Mouse (Mus musculus) thymus, postnatal 4 days (tissue): ENCODE results near the gene Ptpn14.
A peak's percentile ranks its signal among the peaks of the same experiment; 100 is the strongest.

Experiments used
- DNase-seq: peaks from one replicate; pipeline ENCODE4 v3.0.0; 2021

Gene Ptpn14

GRCm38 (mm10) chr1:189718600-189718999 is 9.5 kb upstream of the Ptpn14 start:
- DNase-seq: no peak

DNA sequence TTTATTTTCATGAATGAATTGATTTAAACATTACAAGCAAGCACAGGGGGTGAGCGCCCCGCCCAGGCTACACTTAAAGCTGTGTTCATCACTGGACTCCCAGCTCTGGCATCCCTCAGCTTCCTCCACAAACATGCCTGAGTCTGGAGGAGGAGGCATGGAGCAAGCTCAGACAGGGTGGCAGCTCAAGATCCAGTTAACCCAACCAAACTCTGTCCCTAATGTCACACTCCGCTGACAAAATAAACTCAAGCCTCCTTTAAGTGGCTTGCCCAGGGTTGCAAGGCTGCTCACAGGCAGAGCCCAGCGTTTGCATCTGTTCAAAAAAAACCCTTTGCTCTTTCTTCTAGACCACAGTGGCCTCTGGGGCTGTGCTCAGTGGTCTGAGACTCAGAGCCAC is 1.9 kb upstream of the Ptpn14 start:
- DNase-seq: no peak

- DNase-seq: peak; percentile 51
These were observed 653 bp upstream of the Ptpn14 start for GRCm38 (mm10) chr1:189727346-189727883.

GRCm38 (mm10) chr1:189728784-189729115 is 682 bp downstream of the Ptpn14 start:
- DNase-seq: no peak

- peak; percentile 56 for DNase-seq
These were observed 1.2 kb downstream of the Ptpn14 start for GRCm38 (mm10) chr1:189729141-189729815.

DNA sequence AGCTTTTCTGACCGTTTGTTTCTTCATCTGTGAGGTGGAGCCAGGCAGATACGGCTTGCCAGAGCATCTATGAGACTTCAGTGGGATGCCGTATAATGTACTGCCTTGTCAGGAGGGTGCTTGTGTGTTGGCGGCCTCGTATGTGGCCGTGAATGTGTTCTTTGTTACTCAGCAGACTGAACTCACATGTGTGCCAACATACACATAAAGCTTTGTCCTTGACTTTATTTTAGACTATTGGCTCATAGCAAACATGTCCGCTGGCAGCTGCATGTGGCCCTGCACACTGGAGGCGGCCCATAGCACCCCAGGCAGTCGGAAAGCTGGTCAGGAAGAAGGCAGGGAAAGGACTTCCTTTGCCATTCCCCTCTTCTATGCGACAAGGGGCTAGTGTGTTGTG is 3.6 kb downstream of the Ptpn14 start:
- DNase-seq: no peak

GRCm38 (mm10) chr1:189732156-189732555 is 4.1 kb downstream of the Ptpn14 start:
- no peak for DNase-seq

DNA sequence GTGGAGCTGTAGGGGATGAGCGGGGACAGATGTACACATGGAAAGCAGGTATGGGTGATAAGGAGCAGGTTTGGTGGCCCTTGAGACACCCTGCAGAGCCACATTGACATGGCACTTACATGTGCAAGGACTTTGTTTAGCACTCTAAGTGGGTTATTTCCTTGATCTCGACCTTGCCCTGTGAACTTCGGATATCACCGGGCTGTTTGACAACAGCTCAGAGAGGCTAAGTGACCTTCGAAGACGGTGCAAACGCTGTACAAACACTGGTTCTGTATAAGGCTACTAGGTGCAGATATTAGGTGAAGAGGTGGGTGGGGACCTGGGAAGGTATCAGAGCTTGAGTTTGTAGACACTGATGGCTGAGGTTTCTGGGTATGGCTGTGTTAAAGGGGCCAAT is 12.0 kb downstream of the Ptpn14 start:
- DNase-seq: no peak

DNA sequence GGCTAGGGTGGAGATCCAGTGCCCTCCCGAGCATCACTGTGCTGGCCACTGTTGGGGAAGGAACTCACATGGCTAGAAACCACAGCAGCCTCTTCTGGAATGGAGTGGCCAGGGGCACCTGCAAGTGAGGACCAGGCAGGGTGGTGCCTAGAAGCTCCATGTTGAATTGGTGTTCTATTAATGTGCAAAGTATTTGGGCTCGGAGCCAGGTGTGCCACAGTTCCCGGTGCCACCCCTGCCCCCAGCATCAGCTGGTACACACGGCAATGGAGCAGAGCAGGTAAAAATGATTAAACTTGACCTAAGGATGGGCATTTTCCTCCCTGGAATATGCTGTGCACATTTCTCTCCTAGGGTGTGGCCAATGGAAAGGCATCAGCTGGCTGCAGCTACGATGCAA is 14.0 kb downstream of the Ptpn14 start:
- DNase-seq: no peak

GRCm38 (mm10) chr1:189743136-189743535 is 15.1 kb downstream of the Ptpn14 start:
- DNase-seq: no peak

DNA sequence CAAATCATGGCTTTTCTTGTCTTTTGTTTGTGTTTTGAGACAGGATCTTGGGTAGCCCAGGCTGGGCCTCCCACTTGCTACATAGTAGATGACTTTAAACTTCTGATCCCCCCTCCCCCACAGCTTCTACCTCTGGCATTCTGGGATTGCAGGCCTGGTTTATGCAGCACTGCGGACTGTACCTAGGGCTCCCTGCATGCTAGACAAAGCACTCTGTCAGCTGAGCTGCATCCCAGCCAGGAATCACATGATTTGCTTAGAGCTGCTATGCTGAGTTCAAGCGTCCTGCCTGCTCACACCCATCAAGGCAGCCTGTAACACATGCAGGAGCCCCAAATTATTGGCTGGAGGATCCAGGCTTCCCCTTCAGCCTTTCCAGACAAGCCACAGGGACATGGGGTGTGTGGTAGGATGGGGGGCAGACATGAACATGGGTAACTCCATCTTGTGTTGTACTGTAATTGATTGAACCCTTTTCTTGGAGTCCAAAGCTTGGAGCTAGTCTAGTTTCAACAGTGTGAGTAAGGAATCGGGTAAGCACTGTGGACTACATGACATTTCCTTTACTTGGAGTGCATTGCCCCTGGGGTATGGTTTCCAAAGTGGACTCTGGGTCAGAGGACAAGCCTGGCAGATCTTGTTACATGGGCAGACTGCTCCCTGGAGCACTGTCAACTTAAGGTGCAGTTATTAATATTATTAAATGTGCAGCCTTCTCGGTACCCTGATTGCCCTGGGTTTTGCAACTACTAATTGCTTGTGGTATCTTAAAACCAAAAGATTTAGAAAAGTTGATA is 17.0 kb downstream of the Ptpn14 start:
- no peak for DNase-seq

DNA sequence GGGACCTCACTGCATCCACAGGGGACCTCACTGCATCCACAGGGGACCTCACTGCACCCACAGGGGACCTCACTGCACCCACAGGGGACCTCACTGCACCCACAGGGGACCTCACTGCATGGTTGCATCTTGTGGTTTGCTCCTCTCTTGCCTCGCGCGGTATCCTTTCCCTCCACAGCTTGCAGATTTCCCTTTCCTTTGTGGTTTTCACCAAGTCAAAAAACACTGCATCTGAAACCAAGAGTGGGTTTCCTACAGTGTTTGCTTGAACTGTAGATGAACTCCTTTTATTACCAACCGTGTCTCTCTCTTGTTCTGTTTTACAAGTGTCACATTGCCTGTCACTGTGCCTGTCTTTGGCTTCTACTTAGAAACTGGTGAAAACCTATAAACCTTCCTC is 18.5 kb downstream of the Ptpn14 start:
- DNase-seq: no peak

- DNase-seq: no peak
These were observed 21.7 kb downstream of the Ptpn14 start for GRCm38 (mm10) chr1:189749789-189750188.

DNA sequence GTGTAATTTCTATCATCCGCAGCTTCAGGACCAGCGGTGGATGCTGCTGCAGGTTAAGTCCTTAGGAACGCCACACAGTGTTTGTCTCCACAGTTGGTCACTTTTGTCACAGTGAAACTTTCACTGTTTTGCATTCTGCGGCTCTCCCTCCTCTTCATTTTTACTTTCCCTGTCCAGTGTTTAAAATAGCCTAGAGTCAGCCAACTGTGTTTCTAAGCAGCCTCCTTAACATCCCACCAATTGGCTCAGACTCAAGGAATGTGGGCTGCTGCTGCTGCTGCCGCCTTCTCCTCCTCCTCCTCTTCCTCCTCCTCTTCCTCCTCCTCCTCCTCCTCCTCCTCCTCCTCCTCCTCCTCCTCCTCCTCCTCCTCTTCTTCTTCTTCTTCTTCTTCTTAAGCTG is 22.2 kb downstream of the Ptpn14 start:
- DNase-seq: no peak

DNA sequence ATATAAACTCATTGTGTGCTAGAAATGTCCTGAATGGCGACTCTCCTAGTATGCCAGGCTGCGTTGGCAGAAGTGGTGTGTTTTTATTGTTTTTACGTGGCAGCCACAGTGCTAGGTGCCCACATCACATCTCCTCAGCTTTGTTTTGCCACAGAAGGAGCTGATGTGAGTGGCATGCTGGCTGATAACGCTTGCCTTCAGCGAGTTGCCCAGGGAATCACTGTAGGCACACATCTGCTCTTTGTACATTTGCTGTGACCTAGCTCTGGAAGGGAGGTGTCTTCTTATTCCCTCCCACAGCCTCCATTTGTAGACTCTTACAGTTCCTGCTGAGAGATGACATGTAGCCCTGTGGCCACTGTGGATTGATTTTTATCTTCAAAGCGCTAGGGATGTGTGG is 24.2 kb downstream of the Ptpn14 start:
- no peak for DNase-seq

DNA sequence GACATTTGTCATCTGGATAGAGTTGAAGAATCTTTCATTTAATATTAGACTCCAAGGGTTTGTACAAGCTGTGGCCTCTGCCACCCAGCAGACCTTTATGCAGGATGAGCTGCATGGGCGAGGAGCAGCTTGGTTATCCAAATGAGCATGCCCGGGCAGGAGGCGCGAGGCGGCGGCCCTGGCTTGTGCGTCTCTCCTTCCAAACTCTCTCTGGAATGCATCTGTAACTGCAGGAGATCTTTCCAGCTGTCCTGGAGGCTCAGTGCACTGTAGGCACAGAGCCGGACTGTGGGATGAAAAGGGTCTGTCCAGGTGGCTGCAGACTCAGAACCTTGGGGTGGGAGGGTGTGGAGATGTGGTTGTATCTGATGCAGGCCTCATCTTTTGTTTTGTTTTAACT is 27.0 kb downstream of the Ptpn14 start:
- no peak for DNase-seq

DNA sequence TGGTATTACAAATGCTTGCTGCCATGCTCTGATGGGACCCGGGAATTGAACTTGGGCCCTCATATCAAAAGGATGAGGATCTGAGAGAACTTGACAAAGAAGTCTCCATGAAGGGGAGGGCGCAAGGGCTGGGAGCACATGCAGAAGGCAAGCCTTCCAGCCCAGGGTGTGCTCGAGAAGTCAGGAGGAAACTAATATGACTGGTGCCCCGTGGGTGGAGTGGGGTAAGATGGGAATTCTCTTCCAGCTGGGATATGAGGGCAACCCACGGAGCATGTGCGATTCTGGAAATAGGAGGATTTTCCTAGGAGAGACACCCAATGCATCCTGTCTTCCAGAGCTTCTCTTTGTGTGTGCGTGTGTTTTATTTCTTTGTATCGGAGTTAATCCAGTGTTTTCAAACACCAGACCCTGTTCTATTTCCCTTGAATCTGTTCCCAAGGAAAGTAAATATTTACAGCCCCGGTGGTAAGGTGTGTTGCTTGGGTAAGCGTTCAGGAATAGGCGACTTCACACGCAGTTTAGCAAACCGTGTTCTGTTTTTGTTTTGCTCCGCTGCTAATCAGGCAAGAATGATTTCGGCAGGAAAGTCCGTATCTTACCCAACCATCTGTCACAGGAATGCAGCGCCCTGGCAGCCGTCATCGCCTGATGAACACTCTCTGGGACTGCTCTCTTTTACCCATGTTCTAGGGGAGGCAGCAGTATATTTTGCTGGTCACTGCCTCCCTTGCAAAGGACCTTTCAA is 28.4 kb downstream of the Ptpn14 start:
- no peak for DNase-seq

GRCm38 (mm10) chr1:189757054-189757408 is 29.0 kb downstream of the Ptpn14 start:
- DNase-seq: no peak

DNA sequence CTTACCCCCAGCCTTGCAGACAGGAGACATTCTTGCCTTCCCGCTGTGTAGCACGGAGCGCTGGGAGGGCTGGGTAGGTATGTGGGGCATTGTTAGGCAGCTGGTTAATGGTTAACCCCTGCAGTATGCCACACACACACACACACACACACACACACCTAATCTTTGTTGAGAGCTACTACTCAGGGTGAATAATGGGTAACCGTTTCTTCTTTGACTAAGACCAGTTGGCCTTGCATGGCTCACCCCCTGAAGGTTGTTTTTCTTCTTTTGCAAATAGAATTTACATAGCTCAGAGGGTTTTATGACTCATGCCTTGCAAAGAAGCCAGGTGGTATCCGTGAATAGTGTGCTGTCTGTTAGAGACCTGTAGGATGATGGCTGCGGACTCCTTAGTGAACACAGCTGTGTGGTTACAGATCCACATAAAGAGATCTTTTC is 33.5 kb downstream of the Ptpn14 start:
- DNase-seq: no peak

GRCm38 (mm10) chr1:189764258-189764657 is 36.2 kb downstream of the Ptpn14 start:
- DNase-seq: no peak

- DNase-seq: peak; percentile 43
These were observed 39.1 kb downstream of the Ptpn14 start for GRCm38 (mm10) chr1:189767164-189767563.

- DNase-seq: no peak
These were observed 39.8 kb downstream of the Ptpn14 start for GRCm38 (mm10) chr1:189767910-189768309.

GRCm38 (mm10) chr1:189770516-189770915 is 42.4 kb downstream of the Ptpn14 start:
- no peak for DNase-seq

DNA sequence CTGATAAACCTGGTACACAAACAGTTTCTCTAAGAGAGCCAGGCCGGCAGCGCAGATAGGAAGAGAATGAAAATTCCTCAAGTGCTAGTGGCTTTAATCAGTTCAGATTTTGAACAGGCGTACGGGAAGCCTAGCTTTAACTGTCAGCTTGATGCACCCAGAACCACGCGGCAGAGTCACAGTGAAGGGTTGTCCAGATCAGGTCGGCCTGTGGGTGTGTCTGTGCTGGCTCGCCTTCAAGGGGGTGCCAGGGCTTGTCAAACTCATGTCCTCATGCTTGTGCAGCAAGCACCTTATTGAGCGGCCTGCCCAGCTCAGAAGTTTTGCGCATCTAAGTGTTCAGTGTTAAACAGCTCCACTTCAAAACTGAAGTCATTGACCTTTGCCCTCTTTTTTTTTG is 44.6 kb downstream of the Ptpn14 start:
- DNase-seq: no peak
